Mouse (Mus musculus) C2C12 (cell line): ENCODE measurements around the gene Nmt1.

Experiments
- CEBPB ChIP-seq: IDR thresholded peaks from one replicate; pipeline ENCODE4 v1.6.1; 2011; ENCODE audit warnings: low read depth, mild to moderate bottlenecking, control low read depth, moderate library complexity
- CTCF ChIP-seq: IDR thresholded peaks from one replicate; pipeline ENCODE4 v1.5.1; 2011; ENCODE audit not compliant: control insufficient read depth, insufficient read depth, insufficient read length
- MAX ChIP-seq: IDR thresholded peaks from one replicate; pipeline ENCODE4 v1.6.1; 2011; ENCODE audit warnings: mild to moderate bottlenecking, control low read depth
- MYOD1 ChIP-seq: IDR thresholded peaks from one replicate; pipeline ENCODE4 v1.6.1; 2011; ENCODE audit warnings: low read depth; ENCODE audit not compliant: control insufficient read depth, insufficient read length
- MYOG ChIP-seq: IDR thresholded peaks from one replicate; pipeline ENCODE4 v1.6.1; 2011; ENCODE audit not compliant: control insufficient read depth, insufficient read length; ENCODE audit errors: extremely low read depth
- USF1 ChIP-seq: IDR thresholded peaks from one replicate; pipeline ENCODE4 v1.6.1; 2011; ENCODE audit warnings: low read depth, mild to moderate bottlenecking, control low read depth, moderate library complexity

GRCm38 (mm10) chr11:102984086-102984485, 43.9 kb upstream of the Nmt1 start:
- TF ChIP-seq CTCF, result no peak
- no peak for TF ChIP-seq MAX
- no peak for TF ChIP-seq MYOD1
- TF ChIP-seq USF1, result no peak
- TF ChIP-seq MYOG, result no peak
- no peak for TF ChIP-seq CEBPB
